ENCODE assay signal across 10 mouse cellular contexts in the genomic region with DNA sequence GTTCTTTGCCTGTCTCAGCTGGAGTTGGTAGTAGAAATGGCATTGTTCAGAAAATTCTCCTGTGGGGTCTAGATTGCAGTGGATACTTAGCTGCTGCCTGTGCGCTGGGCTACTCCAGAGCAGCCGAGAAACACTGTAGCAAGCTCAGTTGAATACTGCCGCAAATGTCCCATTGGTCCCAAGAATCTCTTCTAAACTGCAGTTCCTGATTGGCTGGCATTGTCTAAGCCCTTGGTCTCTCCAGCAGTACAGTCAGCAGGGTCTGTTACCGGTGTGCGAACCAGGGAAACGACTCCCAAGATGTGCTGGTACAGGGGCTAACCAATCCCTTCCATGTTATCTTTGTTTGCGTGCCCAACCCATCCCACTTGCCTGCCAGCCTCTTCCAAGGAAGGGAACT. TPM values are rescaled to one million over a fixed set of nuclear protein-coding genes. Genes with fewer than 3 reads are reported as not detected.
"Had no signal": no experiment of that assay in that cellular context is flagged by ENCODE, and none has a peak within 500 bp of the region (broad histone marks: within the 10 kb centered on the region; RNA-seq: fewer than 3 reads in every experiment).

No protein-coding gene starts in this region.

- DNase-seq: retina, postnatal 1 day; right cerebral cortex, postnatal 25 days; right cerebral cortex, postnatal 4 days; spleen, adult 18-20 months; thymus, adult 18-20 months; thymus, adult 2 months; thymus, postnatal 14 days; thymus, postnatal 25 days; thymus, postnatal 36 days had no signal

RNA-seq across cellular contexts. Expression of a gene that starts 32.2 kb away (rescaled TPM):
- total RNA-seq: neutrophil, adult 5-6 weeks had no signal
